Mouse (Mus musculus): ENCODE results near the gene AL607142.1.

Gene AL607142.1

DNA sequence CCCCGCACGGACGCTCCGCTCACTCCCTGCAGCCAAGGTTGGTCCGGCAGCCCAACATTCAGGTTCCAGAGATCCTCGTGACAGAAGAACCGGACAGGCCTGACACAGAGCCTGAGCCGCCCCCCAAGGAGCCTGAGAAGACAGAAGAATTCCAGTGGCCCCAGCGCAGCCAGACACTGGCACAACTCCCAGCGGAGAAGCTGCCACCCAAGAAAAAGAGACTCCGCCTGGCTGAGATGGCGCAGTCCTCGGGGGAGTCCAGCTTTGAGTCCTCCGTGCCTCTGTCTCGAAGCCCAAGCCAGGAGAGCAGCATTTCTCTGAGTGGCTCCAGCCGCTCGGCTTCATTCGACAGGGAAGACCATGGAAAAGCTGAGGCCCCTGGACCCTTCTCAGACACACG is 32.1 kb downstream of the AL607142.1 start:
- in situ Hi-C loops (cut with MboI; ENCODE audit: low sequenced_read_pairs) = no loop called here

DNA sequence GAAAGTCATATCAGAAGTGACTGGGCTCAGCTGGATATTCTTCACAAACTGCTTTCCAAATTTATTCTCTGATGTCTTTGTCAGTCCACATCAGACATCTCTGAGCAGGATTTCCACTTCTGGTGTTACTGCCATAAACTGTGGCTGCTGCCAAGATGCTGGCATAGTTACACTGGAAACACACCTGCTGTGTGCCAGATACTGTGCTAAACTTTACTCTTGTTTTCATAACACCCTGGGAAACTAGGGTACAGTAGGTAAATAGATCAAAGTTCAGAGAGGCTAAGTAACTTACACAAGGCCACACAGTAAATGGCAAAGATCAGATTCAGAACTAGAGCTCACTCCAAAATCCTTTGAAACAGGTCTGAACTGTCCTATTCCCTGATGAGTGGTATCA is 36.4 kb downstream of the AL607142.1 start:
- in situ Hi-C loops (cut with MboI; ENCODE audit: low sequenced_read_pairs) = loop anchor here (10.0 kb wide), 1 partner anchor 186 kb away; no protein-coding TSS in a partner anchor

DNA sequence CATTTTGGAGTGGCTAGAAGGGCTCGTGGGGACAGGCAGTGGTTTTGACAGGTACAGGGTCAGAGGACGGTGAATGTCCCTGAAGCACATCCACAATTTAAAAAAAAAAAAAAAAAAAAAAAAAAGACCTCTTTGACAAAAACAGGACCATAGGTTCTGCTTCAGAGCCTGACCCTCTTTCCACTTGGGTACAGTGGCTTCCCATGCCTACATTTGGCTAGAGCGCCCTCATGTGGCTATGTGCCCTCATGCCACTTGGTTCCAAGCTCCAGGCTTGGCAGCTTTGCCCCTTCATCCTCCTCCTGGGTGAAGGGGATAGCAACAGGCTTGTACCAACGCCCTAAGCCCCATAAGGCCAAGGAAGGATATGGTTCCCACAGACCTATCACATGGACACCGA is 39.8 kb downstream of the AL607142.1 start:
- in situ Hi-C loops (cut with MboI; ENCODE audit: low sequenced_read_pairs) = loop anchor here (10.0 kb wide), 1 partner anchor 190 kb away; no protein-coding TSS in a partner anchor

DNA sequence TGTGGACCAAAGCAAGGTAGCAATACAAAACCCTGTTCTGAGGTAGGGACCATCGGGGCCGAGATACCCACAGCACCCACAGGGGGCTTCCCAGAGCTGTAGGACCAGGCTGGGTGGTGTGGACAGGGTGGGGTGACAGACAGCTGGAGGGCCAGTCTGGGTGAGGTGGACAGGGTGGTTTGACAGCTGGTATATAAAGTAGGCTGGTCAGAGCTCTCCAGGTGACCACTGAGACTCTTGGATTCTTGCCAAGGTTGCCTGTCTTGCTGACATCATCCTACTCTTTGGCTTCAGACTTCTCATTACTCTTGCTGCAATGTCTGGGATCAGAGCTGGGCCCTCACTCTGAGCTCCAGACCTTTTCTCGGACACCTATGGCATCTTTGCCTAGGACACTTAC is 41.6 kb downstream of the AL607142.1 start:
- in situ Hi-C loops (cut with MboI; ENCODE audit: low sequenced_read_pairs) = loop anchor here (10.0 kb wide), 1 partner anchor 192 kb away; no protein-coding TSS in a partner anchor

DNA sequence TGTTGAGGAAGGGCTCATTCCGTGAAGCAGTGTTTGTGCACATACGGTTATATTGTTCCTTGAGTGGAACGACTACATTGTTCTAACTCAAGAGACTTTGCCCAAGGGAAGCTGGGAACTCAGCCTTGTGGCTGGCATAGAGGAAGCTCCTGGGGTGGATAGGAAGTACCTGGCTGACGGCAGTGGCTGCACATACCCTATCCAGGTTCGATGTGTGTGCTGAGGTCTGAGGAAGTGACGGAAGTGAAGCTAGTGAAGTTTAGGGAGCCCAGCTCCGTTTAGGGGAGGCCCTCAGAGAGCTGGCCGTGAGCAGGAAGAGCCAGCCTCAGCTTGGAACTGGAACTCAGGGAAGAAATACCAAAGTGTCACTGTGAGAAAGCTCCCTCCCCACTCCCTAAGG is 43.0 kb downstream of the AL607142.1 start:
- in situ Hi-C loops (cut with MboI; ENCODE audit: low sequenced_read_pairs) = loop anchor here (10.0 kb wide), 1 partner anchor 193 kb away; no protein-coding TSS in a partner anchor

DNA sequence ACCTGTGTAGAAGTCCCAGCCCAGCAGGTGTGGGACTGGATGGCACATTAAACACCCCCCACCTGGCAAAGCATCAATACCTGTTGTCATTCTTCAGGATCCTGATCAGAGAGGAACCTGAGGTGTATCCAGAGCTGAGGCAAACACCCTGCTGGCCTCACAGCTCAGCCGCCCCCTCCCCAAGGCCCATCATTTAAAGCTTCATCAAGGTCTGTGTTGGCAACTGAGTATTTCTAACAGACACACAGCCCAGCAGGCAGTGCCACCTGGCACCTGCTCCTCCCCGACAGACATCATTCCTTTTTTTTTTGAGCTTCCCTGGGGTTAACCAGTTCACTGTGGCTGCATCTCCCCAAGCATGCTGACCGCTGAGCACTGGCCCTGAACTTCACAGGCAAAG is 50.7 kb downstream of the AL607142.1 start:
- in situ Hi-C loops (cut with MboI; ENCODE audit: low sequenced_read_pairs) = no loop called here

DNA sequence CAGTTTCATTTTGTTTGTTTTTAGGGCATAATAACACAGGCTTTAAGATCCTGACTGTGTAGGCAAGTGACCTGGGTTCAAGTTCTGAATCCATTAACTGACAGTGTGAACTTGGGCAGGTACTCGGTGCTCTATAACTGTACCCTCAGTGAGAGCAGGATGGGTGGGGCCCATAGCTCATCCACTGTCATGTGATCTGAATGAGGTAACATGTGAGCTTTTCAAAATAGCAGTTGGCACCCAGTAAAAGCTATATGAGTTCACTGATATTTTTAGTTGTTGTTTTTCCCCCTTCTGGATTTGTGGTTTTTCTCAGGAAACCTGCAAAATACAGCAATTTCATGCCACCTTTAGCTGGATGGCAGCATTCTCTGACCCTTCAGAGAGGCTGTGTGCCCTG is 51.5 kb downstream of the AL607142.1 start:
- in situ Hi-C loops (cut with MboI; ENCODE audit: low sequenced_read_pairs) = no loop called here

DNA sequence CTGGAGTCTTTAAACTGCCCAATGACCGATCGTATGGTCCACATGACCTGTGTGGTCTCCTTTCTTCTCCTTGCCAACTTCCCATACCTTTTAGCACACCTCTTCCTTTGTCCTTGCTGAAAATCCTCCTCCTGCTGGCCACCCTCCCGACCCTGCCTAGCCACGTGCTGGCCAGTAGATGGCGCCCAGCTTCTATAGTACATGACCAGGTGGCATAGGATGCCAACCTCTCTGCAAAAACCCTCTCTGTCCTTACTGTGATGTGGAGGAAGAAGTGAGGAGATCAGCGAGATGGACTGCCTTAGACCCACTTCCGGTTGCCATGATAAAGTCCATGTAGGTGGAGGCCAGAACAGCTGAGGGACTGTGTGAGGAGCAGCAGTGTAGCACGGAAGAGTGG is 55.5 kb downstream of the AL607142.1 start:
- in situ Hi-C loops (cut with MboI; ENCODE audit: low sequenced_read_pairs) = loop anchor here (10.0 kb wide), 1 partner anchor 485 kb away; the partner anchor contains the start of gene Guca2a

DNA sequence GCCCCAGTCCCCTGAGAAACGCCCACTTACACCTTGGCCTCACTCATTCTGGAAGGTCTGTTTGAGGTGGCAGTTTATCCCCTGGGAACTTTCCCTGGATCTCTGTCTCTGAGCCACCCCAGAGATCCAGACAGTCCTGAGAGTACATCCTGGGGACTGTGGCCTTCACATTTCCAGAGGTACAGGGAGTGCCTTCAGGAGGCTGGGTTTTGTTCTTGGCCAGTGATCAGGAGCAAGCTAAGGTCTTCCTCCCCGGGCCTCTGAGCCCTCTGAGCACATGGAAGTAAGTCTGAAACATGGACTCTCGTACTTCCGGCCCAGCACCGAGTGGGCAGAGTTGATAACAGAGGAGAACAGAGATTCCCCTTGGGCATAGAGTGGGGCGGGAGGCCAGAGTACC is 59.9 kb downstream of the AL607142.1 start:
- in situ Hi-C loops (cut with MboI; ENCODE audit: low sequenced_read_pairs) = loop anchor here (10.0 kb wide), 1 partner anchor 490 kb away; the partner anchor contains the start of gene Guca2a

DNA sequence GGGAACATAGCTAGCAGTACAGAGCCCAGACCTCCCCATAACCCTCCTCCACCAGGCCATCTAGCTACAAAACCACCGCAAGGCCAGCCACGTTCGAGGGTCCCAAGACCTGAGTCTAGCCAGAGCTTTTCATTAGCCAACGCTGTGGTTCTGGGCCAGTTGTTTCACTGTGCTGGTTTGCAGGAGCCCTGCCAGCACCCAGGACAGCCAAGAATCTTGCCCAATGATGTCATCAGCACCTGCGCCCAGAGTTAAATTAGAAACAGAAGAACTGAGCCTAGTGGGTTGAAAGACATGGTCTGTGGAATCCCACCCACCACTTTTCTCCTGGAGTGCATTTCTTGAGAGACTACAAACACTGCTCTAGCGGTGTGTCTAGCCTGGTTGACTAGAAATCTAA is 61.3 kb downstream of the AL607142.1 start:
- in situ Hi-C loops (cut with MboI; ENCODE audit: low sequenced_read_pairs) = loop anchor here (10.0 kb wide), 1 partner anchor 491 kb away; the partner anchor contains the start of gene Guca2a

DNA sequence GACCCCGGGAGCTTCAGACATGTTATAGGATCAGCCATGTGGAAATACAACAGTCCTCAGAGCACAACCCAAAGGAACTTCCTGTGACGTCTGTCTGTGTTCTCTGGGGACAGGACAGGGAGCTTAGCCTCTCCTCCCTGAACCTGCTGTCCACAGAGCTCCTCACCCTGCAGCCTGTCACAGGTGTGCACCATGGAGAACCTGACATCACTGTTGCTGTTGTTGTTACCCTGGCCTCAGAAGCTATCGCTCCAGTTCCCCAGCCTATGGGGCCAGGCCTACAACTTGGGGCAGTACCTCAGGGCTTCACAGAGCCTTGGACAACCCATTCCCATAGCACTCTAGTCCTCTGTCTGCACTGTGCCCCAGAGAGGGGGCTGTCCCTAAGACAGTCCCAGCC is 62.5 kb downstream of the AL607142.1 start:
- in situ Hi-C loops (cut with MboI; ENCODE audit: low sequenced_read_pairs) = loop anchor here (10.0 kb wide), 1 partner anchor 493 kb away; the partner anchor contains the start of gene Guca2a

DNA sequence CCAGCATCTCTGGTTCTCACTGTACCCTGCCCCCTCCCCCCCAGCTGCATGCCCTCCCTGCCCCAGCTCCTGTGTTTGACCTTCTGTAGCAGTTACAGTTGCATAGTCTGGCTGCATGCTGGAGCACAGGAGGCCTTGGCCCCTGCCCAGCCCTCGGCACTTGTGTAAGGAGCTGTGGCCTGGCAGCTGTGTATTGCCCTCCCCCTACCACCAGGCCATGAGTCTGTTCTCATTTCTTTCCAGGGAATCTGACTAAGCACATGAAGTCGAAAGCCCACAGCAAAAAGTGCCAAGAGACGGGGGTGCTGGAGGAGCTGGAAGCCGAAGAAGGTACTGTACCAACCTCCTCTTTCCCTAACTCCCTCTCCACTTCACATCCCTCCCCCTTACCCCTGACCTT is 63.2 kb downstream of the AL607142.1 start:
- in situ Hi-C loops (cut with MboI; ENCODE audit: low sequenced_read_pairs) = loop anchor here (10.0 kb wide), 1 partner anchor 493 kb away; the partner anchor contains the start of gene Guca2a

DNA sequence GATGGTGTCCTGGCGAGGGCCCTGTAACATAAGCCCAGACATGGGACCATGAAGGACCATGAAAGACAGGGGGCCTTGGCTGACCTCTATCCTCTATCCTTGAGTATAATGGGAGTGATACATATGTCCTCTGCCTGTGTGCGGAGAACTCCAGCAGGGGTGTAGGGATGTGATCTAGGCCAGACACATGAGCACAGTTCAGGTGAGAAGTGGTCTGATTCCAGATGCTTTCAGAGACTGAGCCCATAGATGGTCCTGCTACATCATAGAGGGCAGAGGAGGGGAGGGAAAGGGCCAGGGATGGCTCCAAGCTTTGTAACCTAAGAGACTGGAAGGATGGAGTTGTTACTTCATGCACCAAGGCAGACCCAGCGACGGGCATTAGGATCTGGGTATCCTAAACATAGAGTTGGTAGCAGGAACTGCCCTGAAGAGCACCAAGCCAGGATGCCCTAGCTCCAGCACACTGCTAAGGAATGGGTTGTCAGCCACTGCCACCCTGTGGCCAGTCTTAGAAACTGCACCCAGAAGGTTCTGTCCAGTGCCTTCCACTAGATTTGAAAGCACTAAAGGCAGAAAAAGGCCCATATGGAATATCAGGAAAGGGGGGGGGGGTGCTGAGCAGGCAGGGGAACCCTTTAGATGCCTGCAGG is 64.6 kb downstream of the AL607142.1 start:
- in situ Hi-C loops (cut with MboI; ENCODE audit: low sequenced_read_pairs) = loop anchor here (10.0 kb wide), 1 partner anchor 495 kb away; the partner anchor contains the start of gene Guca2a

DNA sequence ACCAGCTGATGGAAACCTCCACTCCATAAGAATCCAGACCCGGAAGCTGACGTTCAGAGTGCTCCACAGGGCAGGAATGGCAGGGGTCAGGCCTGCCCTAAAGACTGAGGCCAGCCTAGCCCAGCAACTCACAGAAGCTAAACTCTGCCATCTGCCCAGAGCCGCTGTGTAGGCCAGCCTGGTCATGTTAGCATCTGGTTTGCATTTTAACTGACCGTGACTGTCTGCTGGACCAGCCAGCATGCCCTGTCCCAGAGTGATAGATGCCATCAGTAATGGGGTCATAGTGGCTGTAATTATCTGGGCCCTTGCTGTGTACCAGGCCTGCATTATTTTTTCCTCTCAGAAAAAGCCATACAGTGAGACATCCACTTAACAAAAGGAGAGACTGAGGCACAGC is 66.1 kb downstream of the AL607142.1 start:
- in situ Hi-C loops (cut with MboI; ENCODE audit: low sequenced_read_pairs) = no loop called here

DNA sequence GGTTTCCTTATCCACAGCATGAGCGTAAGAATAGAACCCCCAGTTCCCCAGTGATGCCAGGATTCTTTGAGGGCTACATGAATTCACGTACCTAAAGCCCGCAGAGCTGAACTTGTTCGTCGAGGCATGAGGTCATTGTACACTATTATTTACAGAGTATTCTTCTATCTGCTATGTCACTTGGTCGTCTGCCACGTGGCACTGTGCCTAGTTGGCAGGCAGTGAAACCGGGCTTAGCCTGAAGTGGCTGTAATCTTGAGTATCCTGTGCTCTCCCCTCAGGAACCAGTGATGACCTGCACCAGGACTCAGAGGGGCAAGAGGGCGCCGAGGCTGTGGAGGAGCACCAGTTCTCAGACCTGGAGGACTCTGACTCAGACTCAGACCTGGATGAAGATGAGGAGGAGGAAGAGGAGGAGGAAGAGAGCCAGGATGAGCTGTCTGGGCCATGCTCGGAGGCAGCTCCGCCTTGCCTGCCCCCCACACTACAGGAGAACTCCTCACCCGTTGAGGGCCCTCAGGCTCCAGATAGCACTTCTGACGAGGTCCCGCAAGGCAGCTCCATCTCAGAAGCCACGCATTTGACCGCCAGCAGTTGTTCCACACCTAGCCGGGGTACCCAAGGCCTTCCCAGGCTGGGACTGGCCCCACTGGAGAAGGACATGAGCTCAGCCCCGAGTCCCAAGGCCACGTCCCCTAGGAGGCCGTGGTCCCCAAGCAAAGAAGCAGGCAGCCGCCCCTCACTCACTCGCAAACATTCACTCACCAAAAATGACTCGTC is 66.8 kb downstream of the AL607142.1 start:
- in situ Hi-C loops (cut with MboI; ENCODE audit: low sequenced_read_pairs) = no loop called here

DNA sequence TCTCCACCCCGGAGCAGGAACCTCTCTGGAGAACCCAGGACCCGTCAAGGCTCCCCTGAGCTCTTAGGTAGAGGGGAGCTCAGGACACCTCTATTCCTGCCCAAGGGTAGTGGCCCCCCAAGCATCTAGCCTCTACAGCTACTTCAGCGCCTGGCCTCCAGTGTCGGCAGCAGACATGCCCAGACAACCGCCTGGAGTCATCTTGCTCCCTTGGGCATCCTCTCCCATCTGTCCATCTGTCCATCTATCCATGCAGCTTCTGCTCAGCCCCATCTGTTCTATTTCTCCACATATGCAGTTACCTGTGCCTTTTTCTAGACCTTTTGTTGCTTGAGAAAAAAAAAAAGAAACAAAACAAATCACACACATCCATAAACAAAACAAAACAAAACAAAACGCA is 69.4 kb downstream of the AL607142.1 start:
- in situ Hi-C loops (cut with MboI; ENCODE audit: low sequenced_read_pairs) = no loop called here

DNA sequence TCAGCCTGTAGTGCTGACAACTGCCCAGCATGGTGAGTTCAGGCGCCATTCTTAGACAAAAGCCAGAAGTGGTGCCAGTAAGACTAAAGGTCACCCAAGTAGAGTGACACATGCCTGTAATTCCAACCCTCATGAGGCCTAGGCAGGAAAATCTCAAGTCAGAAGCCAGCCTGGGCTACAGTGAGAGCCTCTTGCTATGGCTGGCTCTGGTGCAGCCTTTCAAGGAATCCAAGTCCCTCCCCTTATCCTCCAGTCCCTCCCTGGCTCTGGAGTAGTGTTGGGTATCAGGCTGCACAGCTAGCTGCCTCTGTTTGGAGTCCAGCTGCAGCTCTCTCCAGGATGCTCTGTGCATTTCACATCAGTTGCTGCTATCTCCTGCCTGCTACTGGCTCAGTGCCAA is 77.0 kb downstream of the AL607142.1 start:
- in situ Hi-C loops (cut with MboI; ENCODE audit: low sequenced_read_pairs) = no loop called here

DNA sequence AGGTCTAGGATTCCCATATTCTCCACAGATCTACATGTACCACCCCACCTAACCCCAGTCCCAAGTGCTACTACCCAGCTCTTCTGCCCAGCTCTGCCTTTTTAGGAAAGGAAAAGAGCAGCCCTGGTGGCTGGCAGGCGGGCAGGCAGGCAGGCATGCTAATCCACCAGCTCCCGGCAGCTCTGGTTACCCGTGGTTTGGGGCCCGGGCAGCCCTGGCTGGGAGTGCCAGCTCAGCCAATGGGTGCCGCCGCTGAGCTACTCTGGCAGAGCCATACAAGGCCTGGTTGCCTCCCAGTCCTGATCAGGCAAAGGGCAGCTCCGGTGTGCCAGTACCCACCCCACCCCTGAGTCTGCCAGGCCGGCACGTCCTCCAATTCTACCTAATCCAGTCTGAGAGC is 78.1 kb downstream of the AL607142.1 start:
- in situ Hi-C loops (cut with MboI; ENCODE audit: low sequenced_read_pairs) = no loop called here
